Mouse (Mus musculus) lung, embryonic 16.5 days (tissue): ENCODE measurements around the gene Gprc5b. TPM values are rescaled to one million over a fixed set of nuclear protein-coding genes. Genes with fewer than 3 reads are reported as not detected.

Experiments
- ATAC-seq: fragments of 200-750 bp; cut with Nextera tagmentation; 2 replicates; pipeline ENCODE4 v1.8.0; 2017; ENCODE audit warnings: low read depth, mild to moderate bottlenecking, moderate library complexity
- H3K27ac ChIP-seq: fragments of 300-500 bp; sonication (generic); 2 replicates; pipeline ENCODE4 v1.5.1; 2014; ENCODE audit warnings: mild to moderate bottlenecking, control low read depth, low read length
- H3K27me3 ChIP-seq: fragments of 300-500 bp; sonication (generic); 2 replicates; pipeline ENCODE4 v1.6.1; 2014; ENCODE audit warnings: low read depth, low read length, mixed read lengths; ENCODE audit not compliant: control insufficient read depth, insufficient read depth
- H3K36me3 ChIP-seq: fragments of 300-500 bp; sonication (generic); 2 replicates; pipeline ENCODE4 v1.6.1; 2014; ENCODE audit warnings: low read length; ENCODE audit not compliant: control insufficient read depth, insufficient read depth
- H3K4me1 ChIP-seq: fragments of 300-500 bp; sonication (generic); replicated peaks from 2 replicates; pipeline ENCODE4 v1.6.1; 2014; ENCODE audit warnings: low read length, mixed read lengths; ENCODE audit not compliant: control insufficient read depth, insufficient read depth
- H3K4me2 ChIP-seq: fragments of 300-500 bp; sonication (generic); 2 replicates; pipeline ENCODE4 v1.6.1; 2014; ENCODE audit warnings: low read depth, low read length, control low read depth
- H3K4me3 ChIP-seq: fragments of 300-500 bp; sonication (generic); 2 replicates; pipeline ENCODE4 v1.5.1; 2014; ENCODE audit warnings: mild to moderate bottlenecking, low read length, control low read depth
- H3K9ac ChIP-seq: fragments of 300-500 bp; sonication (generic); 2 replicates; pipeline ENCODE4 v1.6.1; 2014; ENCODE audit warnings: low read length, control low read depth
- H3K9me3 ChIP-seq: fragments of 300-500 bp; sonication (generic); 2 replicates; pipeline ENCODE4 v1.6.1; 2016; ENCODE audit warnings: low read length; ENCODE audit not compliant: control insufficient read depth
- WGBS: fragments of 180-500 bp; shearing (Covaris S2); extraction: QIAGEN DNeasy Blood & Tissue Kit; methylation state at CpG from one replicate; pipeline ENCODE4 v1.1.7; 2014; 5-methylcytosine and 5-hydroxymethylcytosine counted together
- polyA plus RNA-seq: library from polyadenylated mRNA; unstranded; fragments of >200 nt; fragmentation: Nextera tagmentation; extraction: Ambion mirVana; gene quantifications from 2 replicates; pipeline ENCODE4 v1.2.1, GENCODE M21; 2015

Gene Gprc5b
- polyA plus RNA-seq, 1 experiment from 2014 or later: 5.2 TPM

- Histone ChIP-seq H3K4me3 (no peak overlapping the region), H3K9me3 (no peaks in the 10 kb centered on the region), H3K27ac (peak overlapping the region; percentile 54), H3K27me3 (no peaks in the 10 kb centered on the region), H3K4me1 (peaks cover 13% of the 10 kb centered on the region), H3K36me3 (no peaks in the 10 kb centered on the region), H3K4me2 (peak overlapping the region; percentile 36), H3K9ac (no peak overlapping the region)
- ATAC-seq: peak; percentile 85
- WGBS: 8% methylated on average over 16 of the region's 16 CpGs
Observed at GRCm38 (mm10) chr7:118929601-118930311, 65.3 kb downstream of the Gprc5b start.

GRCm38 (mm10) chr7:118928916-118929315, 66.1 kb downstream of the Gprc5b start:
- Histone ChIP-seq H3K4me1 (peaks cover 13% of the 10 kb centered on the region), H3K36me3 (no peaks in the 10 kb centered on the region), H3K4me3 (no peak overlapping the region), H3K9ac (no peak overlapping the region), H3K27me3 (no peaks in the 10 kb centered on the region), H3K27ac (no peak overlapping the region), H3K9me3 (no peaks in the 10 kb centered on the region), H3K4me2 (no peak overlapping the region)
- ATAC-seq: no peak
- 43% methylated on average over 8 of the region's 8 CpGs for WGBS

- Histone ChIP-seq H3K36me3 (no peaks in the 10 kb centered on the region), H3K9ac (no peak overlapping the region), H3K27me3 (no peaks in the 10 kb centered on the region), H3K4me3 (no peak overlapping the region), H3K9me3 (no peaks in the 10 kb centered on the region), H3K4me2 (no peak overlapping the region), H3K4me1 (peaks cover 13% of the 10 kb centered on the region), H3K27ac (no peak overlapping the region)
- no peak for ATAC-seq
- WGBS: 84% methylated on average over 3 of the region's 3 CpGs
Observed at GRCm38 (mm10) chr7:118928316-118928715, 66.7 kb downstream of the Gprc5b start.

- no peak for ATAC-seq
- peaks cover 13% of the 10 kb centered on the region for H3K4me1 ChIP-seq
- WGBS: 87% methylated on average over 2 of the region's 2 CpGs
- H3K27me3 ChIP-seq: no peaks in the 10 kb centered on the region
- H3K27ac ChIP-seq: no peak overlapping the region
- H3K36me3 ChIP-seq: no peaks in the 10 kb centered on the region
- H3K9ac ChIP-seq: no peak overlapping the region
- no peaks in the 10 kb centered on the region for H3K9me3 ChIP-seq
- no peak overlapping the region for H3K4me3 ChIP-seq
- H3K4me2 ChIP-seq: no peak overlapping the region
Observed at GRCm38 (mm10) chr7:118927279-118927678, 67.7 kb downstream of the Gprc5b start.

GRCm38 (mm10) chr7:118926516-118927260, 68.3 kb downstream of the Gprc5b start:
- H3K9me3 ChIP-seq: no peaks in the 10 kb centered on the region
- WGBS: 76% methylated on average over 6 of the region's 6 CpGs

GRCm38 (mm10) chr7:118925547-118925946, 69.5 kb downstream of the Gprc5b start:
- ATAC-seq: no peak
- Histone ChIP-seq H3K36me3 (no peaks in the 10 kb centered on the region), H3K4me1 (peaks cover 13% of the 10 kb centered on the region), H3K9me3 (no peaks in the 10 kb centered on the region), H3K4me3 (no peak overlapping the region), H3K9ac (no peak overlapping the region), H3K27me3 (no peaks in the 10 kb centered on the region), H3K27ac (no peak overlapping the region), H3K4me2 (no peak overlapping the region)
- 54% methylated on average over 3 of the region's 3 CpGs for WGBS

More at GRCm38 (mm10) chr7:118926516-118927260, 68.3 kb downstream of the Gprc5b start:
- no peak overlapping the region for H3K27ac ChIP-seq
- H3K27me3 ChIP-seq: no peaks in the 10 kb centered on the region
- no peaks in the 10 kb centered on the region for H3K36me3 ChIP-seq
- no peak for ATAC-seq
- H3K9ac ChIP-seq: no peak overlapping the region
- H3K4me3 ChIP-seq: no peak overlapping the region
- no peak overlapping the region for H3K4me2 ChIP-seq
- H3K4me1 ChIP-seq: peaks cover 13% of the 10 kb centered on the region

- H3K4me3 ChIP-seq: no peak overlapping the region
- H3K36me3 ChIP-seq: no peaks in the 10 kb centered on the region
- H3K4me1 ChIP-seq: no peaks in the 10 kb centered on the region
- H3K9me3 ChIP-seq: no peaks in the 10 kb centered on the region
- WGBS: 59% methylated on average over 4 of the region's 4 CpGs
- peak overlapping the region; percentile 23; the same call in 1 of the 2 replicates for H3K27ac ChIP-seq
- peak; percentile 45; the same call in 1 of the 2 replicates for ATAC-seq
- no peak overlapping the region for H3K9ac ChIP-seq
- no peak overlapping the region for H3K4me2 ChIP-seq
- no peaks in the 10 kb centered on the region for H3K27me3 ChIP-seq
Observed at GRCm38 (mm10) chr7:118922441-118923202, 72.4 kb downstream of the Gprc5b start.
